Mouse (Mus musculus) intestine, postnatal 0 days (tissue): ENCODE measurements at regions not wholly inside any gene's neighbourhood (a gene's known extent, or its start where the extent isn't known, plus 50 kb on each side); places are given as distances from the start of the nearest gene placed in this dataset.

Experiments used
- ATAC-seq: fragments of 200-750 bp; cut with Nextera tagmentation; 2 replicates; pipeline ENCODE4 v1.8.0; 2017; ENCODE audit warnings: mild to moderate bottlenecking, moderate TSS enrichment, moderate library complexity
- H3K27ac ChIP-seq: fragments of 300-500 bp; sonication (generic); 2 replicates; pipeline ENCODE4 v1.5.1; 2014; ENCODE audit warnings: mild to moderate bottlenecking, low read depth, low read length, moderate library complexity
- H3K27me3 ChIP-seq: fragments of 300-500 bp; sonication (generic); replicated peaks from 2 replicates; pipeline ENCODE4 v1.6.1; 2014; ENCODE audit warnings: low read length, mixed read lengths; ENCODE audit not compliant: control insufficient read depth, insufficient read depth
- H3K36me3 ChIP-seq: fragments of 300-500 bp; sonication (generic); 2 replicates; pipeline ENCODE4 v1.6.1; 2014; ENCODE audit warnings: mild to moderate bottlenecking, moderate library complexity; ENCODE audit not compliant: control insufficient read depth, insufficient read depth
- H3K4me1 ChIP-seq: fragments of 300-500 bp; sonication (generic); replicated peaks from 2 replicates; pipeline ENCODE4 v1.6.1; 2014; ENCODE audit warnings: antibody characterized with exemption, low read length, mixed read lengths; ENCODE audit not compliant: control insufficient read depth, insufficient read depth
- H3K4me2 ChIP-seq: fragments of 300-500 bp; sonication (generic); replicated peaks from 2 replicates; pipeline ENCODE4 v1.6.1; 2014; ENCODE audit warnings: low read depth, mild to moderate bottlenecking, moderate library complexity
- H3K4me3 ChIP-seq: fragments of 300-500 bp; sonication (generic); 2 replicates; pipeline ENCODE4 v1.5.1; 2014; ENCODE audit warnings: low read depth, low read length
- H3K9ac ChIP-seq: fragments of 300-500 bp; sonication (generic); 2 replicates; pipeline ENCODE4 v1.6.1; 2014; ENCODE audit warnings: mild to moderate bottlenecking, low read depth, low read length
- H3K9me3 ChIP-seq: fragments of 300-500 bp; sonication (generic); 2 replicates; pipeline ENCODE4 v1.6.1; 2016; ENCODE audit warnings: mixed run types; ENCODE audit not compliant: control insufficient read depth
- CTCF ChIP-seq: sonication (generic); IDR thresholded peaks from 2 replicates; pipeline ENCODE4 v1.5.1; 2016; ENCODE audit warnings: low read depth, mild to moderate bottlenecking, control low read depth, antibody characterized with exemption, moderate library complexity
- WGBS: fragments of 180-500 bp; shearing (Covaris S2); extraction: QIAGEN DNeasy Blood & Tissue Kit; methylation state at CpG from one replicate; pipeline ENCODE4 v1.1.7; 2014; 5-methylcytosine and 5-hydroxymethylcytosine counted together

- WGBS: 56% methylated on average over 1 of the region's 1 CpGs
- H3K27ac ChIP-seq: no peak overlapping the region
- ATAC-seq: no peak
Observed at GRCm38 (mm10) chr6:41225382-41225781, 76.7 kb upstream of the Try4 start.

GRCm38 (mm10) chr6:41218415-41218814, 83.7 kb upstream of the Try4 start:
- no peaks in the 10 kb centered on the region for H3K27me3 ChIP-seq
- H3K4me2 ChIP-seq: no peak overlapping the region
- no peaks in the 10 kb centered on the region for H3K4me1 ChIP-seq
- no peak overlapping the region for H3K9ac ChIP-seq
- no peak overlapping the region for H3K27ac ChIP-seq
- 84% methylated on average over 7 of the region's 7 CpGs for WGBS
- no peak overlapping the region for H3K4me3 ChIP-seq
- ATAC-seq: no peak
- no peaks in the 10 kb centered on the region for H3K36me3 ChIP-seq
- H3K9me3 ChIP-seq: no peaks in the 10 kb centered on the region
- no peak for TF ChIP-seq CTCF

More at GRCm38 (mm10) chr6:41225382-41225781, 76.7 kb upstream of the Try4 start:
- no peak for TF ChIP-seq CTCF
- H3K9me3 ChIP-seq: no peaks in the 10 kb centered on the region
- no peaks in the 10 kb centered on the region for H3K4me1 ChIP-seq
- H3K4me2 ChIP-seq: no peak overlapping the region
- H3K4me3 ChIP-seq: no peak overlapping the region
- H3K36me3 ChIP-seq: no peaks in the 10 kb centered on the region
- H3K9ac ChIP-seq: no peak overlapping the region
- no peaks in the 10 kb centered on the region for H3K27me3 ChIP-seq

- H3K4me2 ChIP-seq: no peak overlapping the region
- no peaks in the 10 kb centered on the region for H3K4me1 ChIP-seq
- TF ChIP-seq CTCF: no peak
- no peak overlapping the region for H3K4me3 ChIP-seq
- H3K27me3 ChIP-seq: no peaks in the 10 kb centered on the region
- H3K27ac ChIP-seq: no peak overlapping the region
- H3K9ac ChIP-seq: no peak overlapping the region
- ATAC-seq: no peak
- 85% methylated on average over 4 of the region's 4 CpGs for WGBS
- no peaks in the 10 kb centered on the region for H3K36me3 ChIP-seq
- H3K9me3 ChIP-seq: no peaks in the 10 kb centered on the region
Observed at GRCm38 (mm10) chr6:41215857-41216256, 86.2 kb upstream of the Try4 start.

- Histone ChIP-seq H3K4me2 (no peak overlapping the region), H3K36me3 (no peaks in the 10 kb centered on the region), H3K9ac (no peak overlapping the region), H3K4me3 (no peak overlapping the region), H3K9me3 (no peaks in the 10 kb centered on the region), H3K4me1 (no peaks in the 10 kb centered on the region), H3K27me3 (no peaks in the 10 kb centered on the region), H3K27ac (no peak overlapping the region)
- 57% methylated on average over 4 of the region's 4 CpGs for WGBS
- no peak for ATAC-seq
- no peak for TF ChIP-seq CTCF
Observed at GRCm38 (mm10) chr6:41205864-41206263, 96.2 kb upstream of the Try4 start.

GRCm38 (mm10) chr6:41202882-41203281, 99.2 kb upstream of the Try4 start:
- H3K4me3 ChIP-seq: no peak overlapping the region
- no peaks in the 10 kb centered on the region for H3K9me3 ChIP-seq
- 86% methylated on average over 1 of the region's 1 CpGs for WGBS
- no peak overlapping the region for H3K9ac ChIP-seq
- no peaks in the 10 kb centered on the region for H3K4me1 ChIP-seq
- TF ChIP-seq CTCF: no peak
- H3K27ac ChIP-seq: no peak overlapping the region
- no peak overlapping the region for H3K4me2 ChIP-seq
- no peak for ATAC-seq
- no peaks in the 10 kb centered on the region for H3K27me3 ChIP-seq
- H3K36me3 ChIP-seq: no peaks in the 10 kb centered on the region

GRCm38 (mm10) chr6:41202302-41202701, 99.8 kb upstream of the Try4 start:
- Histone ChIP-seq H3K27ac (no peak overlapping the region), H3K4me2 (no peak overlapping the region), H3K27me3 (no peaks in the 10 kb centered on the region), H3K4me3 (no peak overlapping the region), H3K9me3 (no peaks in the 10 kb centered on the region), H3K9ac (no peak overlapping the region), H3K36me3 (no peaks in the 10 kb centered on the region), H3K4me1 (no peaks in the 10 kb centered on the region)
- no peak for ATAC-seq
- TF ChIP-seq CTCF: no peak
- 75% methylated on average over 2 of the region's 2 CpGs for WGBS

GRCm38 (mm10) chr6:41194464-41194863, 107.6 kb upstream of the Try4 start:
- Histone ChIP-seq H3K9ac (no peak overlapping the region), H3K4me2 (no peak overlapping the region), H3K27ac (no peak overlapping the region), H3K27me3 (no peaks in the 10 kb centered on the region), H3K4me3 (no peak overlapping the region), H3K9me3 (no peaks in the 10 kb centered on the region), H3K4me1 (no peaks in the 10 kb centered on the region), H3K36me3 (no peaks in the 10 kb centered on the region)
- 46% methylated on average over 1 of the region's 1 CpGs for WGBS
- no peak for ATAC-seq
- peak; percentile 43 for TF ChIP-seq CTCF
